Mouse (Mus musculus): Measurements from ENCODE around the gene Syne4.

GRCm38 (mm10) chr7:30347828-30348227 lies 33.2 kb downstream of the Syne4 start:
- TF ChIP-seq CTCF (conservative IDR thresholded peaks at IDR 0.05; ENCODE audit: low read length) = no peak
- TF ChIP-seq POU5F1 (IDR thresholded peaks at IDR 0.05; ENCODE audit: borderline replicate concordance, low read length) = no peak

Measured in E14TG2a.4 (cell line).